Mouse (Mus musculus) MEL (cell line): ENCODE measurements at regions not wholly inside any gene's neighbourhood (a gene's known extent, or its start where the extent isn't known, plus 50 kb on each side); places are given as distances from the start of the nearest gene placed in this dataset.

Experiments
- DNase-seq: peaks from one replicate; pipeline ENCODE4 v3.0.0; 2011; ENCODE audit warnings: low read depth, low spot score
- H3K27ac ChIP-seq: 2 replicates; pipeline ENCODE4 v1.5.1; 2012; ENCODE audit warnings: low read depth, mild to moderate bottlenecking, control low read depth, low read length, moderate library complexity; ENCODE audit not compliant: control insufficient read depth
- H3K27me3 ChIP-seq, 2 experiments: fragments of 150-350 bp in 1 of 2; sonication (generic) in 1 of 2; 2 replicates each; pipeline ENCODE4 v1.6.1; 2012; ENCODE audit warnings: low read length in 2 of 2, mild to moderate bottlenecking in 2 of 2, improper control_type of control experiment in 1 of 2, moderate library complexity in 1 of 2; ENCODE audit not compliant: insufficient read depth in 2 of 2, control insufficient read depth in 1 of 2
- H3K36me3 ChIP-seq, 2 experiments: 2 replicates each; pipeline ENCODE4 v1.6.1; 2012 to 2014; ENCODE audit warnings: low read length in 2 of 2, improper control_type of control experiment in 1 of 2, inconsistent platforms in 1 of 2, mild to moderate bottlenecking in 1 of 2; ENCODE audit not compliant: insufficient read depth in 2 of 2, control insufficient read depth in 1 of 2
- H3K4me1 ChIP-seq, 2 experiments: fragments of 150-350 bp in 1 of 2; sonication (generic) in 1 of 2; 2 replicates each; pipeline ENCODE4 v1.6.1; 2012; ENCODE audit warnings: low read length in 2 of 2, improper control_type of control experiment in 1 of 2, mild to moderate bottlenecking in 1 of 2; ENCODE audit not compliant: insufficient read depth in 2 of 2, control insufficient read depth in 1 of 2
- H3K4me3 ChIP-seq, 2 experiments: fragments of 150-350 bp in 1 of 2; sonication (generic) in 1 of 2; 2 replicates each; pipeline ENCODE4 v1.5.1; 2012; ENCODE audit warnings: low read depth in 2 of 2, low read length in 2 of 2, mild to moderate bottlenecking in 2 of 2, moderate library complexity in 2 of 2, control low read depth in 1 of 2, improper control_type of control experiment in 1 of 2; ENCODE audit not compliant: control insufficient read depth in 1 of 2, insufficient read depth in 1 of 2
- H3K79me2 ChIP-seq: 2 replicates; pipeline ENCODE4 v1.6.1; 2012; ENCODE audit warnings: mild to moderate bottlenecking, low read length, moderate library complexity; ENCODE audit not compliant: control insufficient read depth, poor library complexity, insufficient read depth
- H3K9ac ChIP-seq: 2 replicates; pipeline ENCODE4 v1.6.1; 2012; ENCODE audit warnings: low read depth, mild to moderate bottlenecking, control low read depth, low read length, moderate library complexity; ENCODE audit not compliant: control insufficient read depth, poor library complexity, severe bottlenecking
- H3K9me3 ChIP-seq: fragments of 150-350 bp; sonication (generic); replicated peaks from 2 replicates; pipeline ENCODE4 v1.6.1; 2012; ENCODE audit warnings: mild to moderate bottlenecking, low read length, improper control_type of control experiment, moderate library complexity; ENCODE audit not compliant: insufficient read depth
- CHD1 ChIP-seq: IDR thresholded peaks from 2 replicates; pipeline ENCODE4 v1.6.1; 2012; ENCODE audit warnings: low read depth, mild to moderate bottlenecking, inconsistent platforms, low read length, improper control_type of control experiment
- E2F4 ChIP-seq: IDR thresholded peaks from 2 replicates; pipeline ENCODE4 v1.6.1; 2011; ENCODE audit warnings: low read depth, low read length, improper control_type of control experiment, borderline replicate concordance
- ETS1 ChIP-seq: IDR thresholded peaks from 2 replicates; pipeline ENCODE4 v1.6.1; 2012; ENCODE audit warnings: low read depth, mild to moderate bottlenecking, inconsistent platforms, low read length, improper control_type of control experiment, moderate library complexity
- MAFK ChIP-seq: IDR thresholded peaks from 2 replicates; pipeline ENCODE4 v1.6.1; 2011; ENCODE audit warnings: low read depth, mild to moderate bottlenecking, low read length, improper control_type of control experiment, borderline replicate concordance
- MXI1 ChIP-seq: IDR thresholded peaks from 2 replicates; pipeline ENCODE4 v1.6.1; 2011; ENCODE audit warnings: mild to moderate bottlenecking, low read depth, low read length, improper control_type of control experiment
- MYC ChIP-seq: IDR thresholded peaks from 2 replicates; pipeline ENCODE4 v1.6.1; 2011; ENCODE audit warnings: low read depth, mild to moderate bottlenecking, low read length, improper control_type of control experiment, moderate library complexity
- NELFE ChIP-seq: IDR thresholded peaks from 2 replicates; pipeline ENCODE4 v1.6.1; 2011; ENCODE audit warnings: low read depth, low read length, improper control_type of control experiment
- TAL1 ChIP-seq: IDR thresholded peaks from 2 replicates; pipeline ENCODE4 v1.6.1; 2012; ENCODE audit warnings: mild to moderate bottlenecking, inconsistent platforms, low read length, moderate library complexity, mixed read lengths
- TBP ChIP-seq: IDR thresholded peaks from 2 replicates; pipeline ENCODE4 v1.8.0; 2011; ENCODE audit warnings: low read depth, low read length, improper control_type of control experiment
- USF2 ChIP-seq, 2 experiments: IDR thresholded peaks; 2 replicates each; pipeline ENCODE4 v1.6.1; 2011 to 2012; ENCODE audit warnings: improper control_type of control experiment in 2 of 2, low read length in 2 of 2, borderline replicate concordance in 1 of 2, inconsistent platforms in 1 of 2, low read depth in 1 of 2, mild to moderate bottlenecking in 1 of 2; ENCODE audit not compliant: insufficient read depth in 1 of 2
- ZKSCAN1 ChIP-seq: IDR thresholded peaks from 2 replicates; pipeline ENCODE4 v1.6.1; 2012; ENCODE audit warnings: low read depth, mild to moderate bottlenecking, inconsistent platforms, low read length, improper control_type of control experiment, moderate library complexity

DNA sequence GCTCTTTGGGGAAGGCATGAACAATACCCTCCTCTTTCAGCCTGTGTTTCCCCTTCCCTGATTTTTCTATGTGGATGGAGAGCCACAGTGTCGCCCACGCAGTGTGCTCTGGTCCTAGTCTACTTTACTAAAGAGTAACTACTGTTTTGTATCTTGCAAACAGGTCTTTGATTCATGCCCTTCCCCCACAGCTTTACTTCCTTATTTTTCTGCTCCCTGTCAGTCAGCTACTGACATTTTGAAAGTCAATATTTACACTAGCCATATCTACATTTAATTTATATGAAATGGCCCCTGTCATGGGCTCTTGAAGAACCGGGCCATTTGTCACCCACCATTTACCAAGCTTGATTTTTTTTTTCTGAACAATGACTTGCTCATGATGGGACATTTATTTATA is 168.7 kb upstream of the Stt3b start:
- H3K79me2 ChIP-seq: no peaks in the 10 kb centered on the region
- no peak for DNase-seq

DNA sequence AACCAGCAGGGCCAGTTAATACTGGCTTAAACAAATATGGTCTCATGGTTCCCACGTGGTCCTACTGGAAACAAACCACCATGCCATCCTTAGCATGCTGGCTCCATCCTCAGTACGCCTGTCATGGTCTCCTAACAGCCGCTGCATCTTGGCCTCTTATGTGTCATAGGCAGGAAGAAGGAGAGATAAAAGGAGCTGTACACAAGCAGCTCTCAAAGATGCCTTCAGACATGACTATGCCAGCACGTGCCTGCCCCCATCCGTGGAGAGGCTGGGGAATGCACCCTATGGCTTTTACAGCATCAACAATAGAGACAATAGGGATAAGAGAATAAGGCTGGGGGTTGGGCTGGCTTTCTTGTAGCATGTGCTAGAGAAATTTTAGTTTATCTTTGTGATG is 171.0 kb upstream of the Stt3b start:
- H3K9me3 ChIP-seq: no peaks in the 10 kb centered on the region
- no peak overlapping the region for H3K27ac ChIP-seq
- DNase-seq: no peak
- no peaks in the 10 kb centered on the region for H3K79me2 ChIP-seq
- H3K27me3 ChIP-seq: no peaks in the 10 kb centered on the region
- H3K9ac ChIP-seq: no peak overlapping the region
- no peaks in the 10 kb centered on the region for H3K36me3 ChIP-seq
- TF ChIP-seq TAL1: no peak
- TF ChIP-seq, all 39 proteins: peak for 0
- Histone ChIP-seq H3K4me1 (no peaks in the 10 kb centered on the region), H3K4me3 (no peak overlapping the region)

More for the DNA sequence above, 168.7 kb upstream of the Stt3b start:
- Histone ChIP-seq H3K9ac (no peak overlapping the region), H3K4me3 (no peak overlapping the region), H3K4me1 (no peaks in the 10 kb centered on the region), H3K27ac (no peak overlapping the region), H3K9me3 (no peaks in the 10 kb centered on the region), H3K27me3 (no peaks in the 10 kb centered on the region), H3K36me3 (no peaks in the 10 kb centered on the region)
- TF ChIP-seq TBP: no peak
- TF ChIP-seq NELFE: no peak

DNA sequence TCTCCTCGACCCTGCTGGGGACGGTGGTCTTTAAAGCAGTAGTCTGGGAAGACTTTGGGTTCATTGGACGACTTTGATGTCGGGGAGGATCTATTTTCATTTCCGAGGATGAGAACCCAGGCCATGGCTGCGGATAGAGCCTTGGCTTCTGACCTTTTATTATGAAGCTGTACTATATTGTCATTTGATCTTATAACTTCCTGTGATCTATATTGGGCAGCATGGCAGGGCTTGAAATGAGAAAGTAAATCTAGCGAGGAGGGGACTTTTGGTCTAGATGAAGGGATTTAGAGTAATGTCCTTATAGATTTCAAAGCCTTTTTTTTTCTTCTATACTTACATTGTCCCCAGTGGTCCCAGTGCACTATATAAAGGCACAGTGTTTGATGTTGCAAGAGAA is 172.8 kb upstream of the Stt3b start:
- no peaks in the 10 kb centered on the region for H3K4me1 ChIP-seq
- H3K27me3 ChIP-seq: no peaks in the 10 kb centered on the region
- H3K9ac ChIP-seq: no peak overlapping the region
- no peak for DNase-seq
- no peaks in the 10 kb centered on the region for H3K79me2 ChIP-seq
- no peaks in the 10 kb centered on the region for H3K9me3 ChIP-seq
- TF ChIP-seq E2F4: no peak
- TF ChIP-seq ETS1: no peak
- TF ChIP-seq USF2 (IDR thresholded peaks at IDR 0.05; ENCODE audit: borderline replicate concordance in 1 of 2, insufficient read depth in 1 of 2, low read depth in 1 of 2, low read length in 2 of 2): no peak
- H3K27ac ChIP-seq: no peak overlapping the region
- no peak overlapping the region for H3K4me3 ChIP-seq
- no peaks in the 10 kb centered on the region for H3K36me3 ChIP-seq

DNA sequence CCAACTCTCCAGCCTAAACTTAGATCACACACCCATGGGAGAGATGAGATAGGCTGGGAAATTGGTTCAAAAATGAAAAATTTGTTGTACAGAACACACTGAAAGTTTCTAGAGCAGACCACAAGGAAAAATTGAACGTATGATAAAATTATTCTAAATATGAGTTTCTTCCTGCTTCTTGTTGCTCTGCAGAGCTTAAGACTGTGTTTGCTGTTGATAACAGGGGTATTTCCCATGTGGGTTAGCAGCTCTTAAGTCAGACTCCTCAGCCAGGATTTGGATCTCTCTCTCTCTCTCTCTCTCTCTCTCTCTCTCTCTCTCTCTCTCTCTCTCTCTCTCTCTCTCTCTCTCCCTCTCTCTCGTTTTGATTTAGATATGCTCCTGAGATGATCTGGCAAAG is 173.5 kb upstream of the Stt3b start:
- TF ChIP-seq MAFK (no peak), MXI1 (no peak), ZKSCAN1 (no peak), MYC (no peak), CHD1 (no peak)
- Histone ChIP-seq H3K9ac (no peak overlapping the region), H3K4me3 (no peak overlapping the region), H3K36me3 (no peaks in the 10 kb centered on the region), H3K4me1 (no peaks in the 10 kb centered on the region), H3K27ac (no peak overlapping the region), H3K9me3 (no peaks in the 10 kb centered on the region), H3K27me3 (no peaks in the 10 kb centered on the region), H3K79me2 (no peaks in the 10 kb centered on the region)
- no peak for DNase-seq
